Mouse (Mus musculus) liver, adult 2 months (tissue): ENCODE results near the gene Gstm1. TPM values are rescaled to one million over a fixed set of nuclear protein-coding genes. Genes with fewer than 3 reads are reported as not detected.
"Not testable (repeated sequence)": the region's sequence is repeated elsewhere in the genome, so short reads cannot be mapped to it uniquely, and the experiment has no call there.

Experiments used
- DNase-seq: peaks from one replicate; pipeline ENCODE4 v3.0.0-alpha.2; 2011; ENCODE audit warnings: low read depth, low spot score; ENCODE audit errors: extremely low read depth
- H3K27ac ChIP-seq: fragments of 200-500 bp; replicated peaks from 2 replicates; pipeline ENCODE4 v1.5.1; 2012; ENCODE audit warnings: low read depth, mild to moderate bottlenecking, control low read depth, inconsistent platforms, low read length; ENCODE audit not compliant: insufficient read depth
- H3K27me3 ChIP-seq: fragments of 200-500 bp; 2 replicates; pipeline ENCODE4 v1.6.1; 2012; ENCODE audit warnings: mild to moderate bottlenecking, moderate library complexity, low read length, inconsistent platforms; ENCODE audit not compliant: control insufficient read depth, insufficient read depth
- H3K36me3 ChIP-seq: fragments of 200-500 bp; 2 replicates; pipeline ENCODE4 v1.6.1; 2012; ENCODE audit warnings: low read length, inconsistent platforms; ENCODE audit not compliant: control insufficient read depth, insufficient read depth
- H3K4me1 ChIP-seq: fragments of 200-500 bp; 2 replicates; pipeline ENCODE4 v1.6.1; 2011; ENCODE audit warnings: low read length; ENCODE audit not compliant: control insufficient read depth, insufficient read depth
- H3K4me3 ChIP-seq: fragments of 200-500 bp; 2 replicates; pipeline ENCODE4 v1.5.1; 2011; ENCODE audit warnings: low read depth, mild to moderate bottlenecking, control low read depth, low read length, moderate library complexity; ENCODE audit not compliant: insufficient read depth
- H3K79me2 ChIP-seq: fragments of 200-500 bp; 2 replicates; pipeline ENCODE4 v1.6.1; 2012; ENCODE audit warnings: inconsistent platforms, mild to moderate bottlenecking, low read length, moderate library complexity; ENCODE audit not compliant: control insufficient read depth, insufficient read depth
- H3K9ac ChIP-seq: fragments of 200-500 bp; 2 replicates; pipeline ENCODE4 v1.6.1; 2012; ENCODE audit warnings: low read depth, mild to moderate bottlenecking, control low read depth, inconsistent platforms, low read length
- CTCF ChIP-seq: fragments of 200-500 bp; IDR thresholded peaks from 2 replicates; pipeline ENCODE4 v1.5.1; 2011; ENCODE audit warnings: low read depth, low read length, control low read depth
- POLR2A ChIP-seq: fragments of 200-500 bp; IDR thresholded peaks from 2 replicates; pipeline ENCODE4 v1.6.1; 2011; ENCODE audit warnings: low read length, control low read depth; ENCODE audit not compliant: insufficient read depth; ENCODE audit errors: extremely low read depth
- WGBS: fragments of 180-500 bp; shearing (Covaris S2); methylation state at CpG from one replicate; pipeline ENCODE4 v1.1.7; 2018; 5-methylcytosine and 5-hydroxymethylcytosine counted together
- polyA plus RNA-seq: library from polyadenylated mRNA; depleted of rRNA; stranded (reverse); fragments of >200 nt; gene quantifications from 2 replicates; pipeline ENCODE4 v1.2.3, GENCODE M21; 2012
- total RNA-seq: library from RNA; depleted of rRNA; stranded (reverse); fragments of >200 nt; gene quantifications from 2 replicates; pipeline ENCODE4 v1.2.3, GENCODE M21; 2014

Gstm1 gene
- total and polyA plus RNA-seq, 2 experiments = 474 to 6,847 TPM

- Histone ChIP-seq H3K27ac (no peak overlapping the region), H3K36me3 (no peaks in the 10 kb centered on the region), H3K4me3 (no peak overlapping the region), H3K79me2 (no peaks in the 10 kb centered on the region), H3K9ac (no peak overlapping the region), H3K4me1 (peaks cover 23% of the 10 kb centered on the region), H3K27me3 (no peaks in the 10 kb centered on the region)
- DNase-seq = peak; percentile 54
- no peak for TF ChIP-seq CTCF
- TF ChIP-seq POLR2A = no peak
- WGBS = 9% methylated on average over 3 of the region's 3 CpGs
These were observed 40.1 kb downstream of the Gstm1 start for GRCm38 (mm10) chr3:107977691-107978090.

- no peaks in the 10 kb centered on the region for H3K27me3 ChIP-seq
- H3K36me3 ChIP-seq = no peaks in the 10 kb centered on the region
- peak; percentile 96 for DNase-seq
- H3K9ac ChIP-seq = no peak overlapping the region
- no peaks in the 10 kb centered on the region for H3K79me2 ChIP-seq
- H3K27ac ChIP-seq = no peak overlapping the region
- peaks cover 19% of the 10 kb centered on the region for H3K4me1 ChIP-seq
- TF ChIP-seq POLR2A (no peak), CTCF (no peak)
- WGBS = 26% methylated on average over 1 of the region's 1 CpGs
- no peak overlapping the region for H3K4me3 ChIP-seq
These were observed 43.5 kb downstream of the Gstm1 start for GRCm38 (mm10) chr3:107974237-107974636.

DNA sequence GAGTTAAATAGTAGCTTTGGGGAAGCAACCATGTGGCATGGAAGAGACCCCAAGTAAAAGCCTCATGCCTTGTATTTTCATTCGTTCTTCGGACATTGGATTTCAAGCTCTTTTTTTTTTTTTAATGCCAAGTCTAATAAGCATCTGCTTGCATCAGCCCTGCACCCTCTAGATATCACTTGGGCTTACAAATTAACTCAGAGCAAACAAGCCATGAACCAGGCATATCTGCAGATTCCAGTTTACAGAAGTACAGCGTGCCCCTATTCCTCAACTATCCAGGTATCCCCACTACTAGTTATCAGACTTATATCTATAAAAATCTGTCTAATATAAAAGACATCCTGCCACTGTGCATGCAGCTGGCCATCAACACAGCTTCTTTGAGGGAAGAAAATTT is 45.7 kb downstream of the Gstm1 start:
- WGBS = 29% methylated on average over 3 of the region's 3 CpGs
- H3K27me3 ChIP-seq = no peaks in the 10 kb centered on the region
- peaks cover 21% of the 10 kb centered on the region for H3K4me1 ChIP-seq
- H3K36me3 ChIP-seq = no peaks in the 10 kb centered on the region
- peak; percentile 94 for DNase-seq
- H3K79me2 ChIP-seq = no peaks in the 10 kb centered on the region
- H3K4me3 ChIP-seq = no peak overlapping the region
- H3K9ac ChIP-seq = no peak overlapping the region
- no peak for TF ChIP-seq CTCF
- no peak for TF ChIP-seq POLR2A
- H3K27ac ChIP-seq = no peak overlapping the region

GRCm38 (mm10) chr3:107971101-107971500 is 46.7 kb downstream of the Gstm1 start:
- not testable (repeated sequence) for H3K27me3 ChIP-seq, H3K27ac ChIP-seq, H3K79me2 ChIP-seq, H3K36me3 ChIP-seq, H3K4me3 ChIP-seq, DNase-seq, H3K9ac ChIP-seq
- H3K4me1 ChIP-seq = peaks cover 27% of the 10 kb centered on the region
- 80% methylated on average over 3 of the region's 3 CpGs for WGBS

DNA sequence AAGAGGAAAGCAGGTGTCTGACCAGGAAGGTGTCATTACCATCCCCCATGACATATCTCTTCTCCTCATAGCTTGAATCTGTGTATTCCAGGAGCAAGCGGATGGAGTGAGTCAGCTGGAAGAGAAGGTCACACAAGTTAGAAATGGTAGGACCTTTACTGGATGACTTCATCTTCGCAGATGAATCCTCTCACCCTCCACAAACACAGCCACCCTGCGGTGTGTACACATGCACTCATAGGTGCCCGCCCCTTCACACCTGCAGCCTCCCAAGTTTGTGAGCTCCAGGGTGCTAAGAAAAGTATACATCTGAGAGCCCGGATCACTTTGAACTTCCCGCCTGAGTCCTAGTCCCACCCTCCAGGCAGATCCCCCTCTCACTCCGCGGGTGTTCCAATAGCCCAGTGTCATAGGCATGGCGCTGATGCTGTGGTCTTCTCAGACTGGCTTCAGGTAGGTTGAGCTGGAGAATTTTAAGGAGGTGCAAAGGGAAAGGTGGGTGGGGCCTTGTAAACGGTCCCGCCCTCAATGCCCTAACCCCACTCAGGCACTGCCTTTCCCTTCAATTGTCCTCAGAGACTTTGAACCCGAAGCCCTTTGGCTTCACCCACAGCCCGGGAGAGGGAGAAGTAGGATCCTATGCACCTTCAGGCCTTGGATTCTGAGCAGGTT is 48.9 kb downstream of the Gstm1 start, which contains the start of gene Gstm3:
TSS of gene Gstm3 (minus strand) at position 560 of the 672 bp plus-strand sequence.
- H3K4me3 ChIP-seq = no peak within 1 kb of the TSS
- peak; percentile 81 for DNase-seq
- whole genome bisulfite sequencing = 32% methylated on average over 13 of the region's 13 CpGs
- H3K9ac ChIP-seq = no peak within 1 kb of the TSS
- no peaks in the 10 kb centered on the region for H3K36me3 ChIP-seq
- H3K79me2 ChIP-seq = no peaks in the 10 kb centered on the region
- H3K4me1 ChIP-seq = peaks cover 28% of the 10 kb centered on the region
- H3K27ac ChIP-seq = no peak within 1 kb of the TSS
- TF ChIP-seq POLR2A = no peak
- TF ChIP-seq CTCF = no peak
- no peaks in the 10 kb centered on the region for H3K27me3 ChIP-seq

DNA sequence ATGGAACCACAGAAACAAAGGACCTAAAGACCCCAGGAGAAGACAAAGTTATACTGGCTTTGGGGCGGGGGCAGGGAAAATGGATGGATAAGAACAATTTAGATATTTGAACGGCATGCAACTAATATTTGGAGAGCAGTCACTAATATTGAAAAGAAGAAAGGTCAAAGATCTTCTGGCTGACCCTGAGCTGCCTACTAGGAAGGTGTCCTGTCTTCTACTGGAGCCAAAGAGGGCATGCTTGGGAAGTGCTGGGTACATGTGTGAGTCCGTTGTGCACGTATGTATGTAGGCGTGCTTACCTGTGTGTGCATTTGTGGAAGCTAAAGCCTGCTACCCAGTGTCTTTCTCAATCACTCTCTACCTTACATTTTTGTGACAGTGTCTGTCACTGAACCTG is 51.1 kb downstream of the Gstm1 start:
- H3K9ac ChIP-seq = no peak overlapping the region
- no peak overlapping the region for H3K4me3 ChIP-seq
- no peaks in the 10 kb centered on the region for H3K79me2 ChIP-seq
- peaks cover 19% of the 10 kb centered on the region for H3K4me1 ChIP-seq
- no peak for TF ChIP-seq CTCF
- no peak for TF ChIP-seq POLR2A
- no peaks in the 10 kb centered on the region for H3K36me3 ChIP-seq
- no peak overlapping the region for H3K27ac ChIP-seq
- WGBS = 35% methylated on average over 5 of the region's 5 CpGs
- peak; percentile 82 for DNase-seq
- no peaks in the 10 kb centered on the region for H3K27me3 ChIP-seq
